Mouse (Mus musculus) skeletal muscle tissue, adult 2 months (tissue): ENCODE measurements around the gene Diaph2.
"Not testable (repeated sequence)": the region's sequence is repeated elsewhere in the genome, so short reads cannot be mapped to it uniquely, and the experiment has no call there.

ENCODE experiments used
- DNase-seq: peaks from one replicate; pipeline ENCODE4 v3.0.0-alpha.2; 2012; ENCODE audit warnings: low read depth, low spot score

The Diaph2 gene

GRCm38 (mm10) chrX:129799920-129800319 is 50.4 kb downstream of the Diaph2 start:
- DNase-seq = peak; percentile 0

- no peak for DNase-seq
Measured at GRCm38 (mm10) chrX:129831903-129832302, 82.4 kb downstream of the Diaph2 start.

GRCm38 (mm10) chrX:129833887-129834286 is 84.3 kb downstream of the Diaph2 start:
- no peak for DNase-seq

DNA sequence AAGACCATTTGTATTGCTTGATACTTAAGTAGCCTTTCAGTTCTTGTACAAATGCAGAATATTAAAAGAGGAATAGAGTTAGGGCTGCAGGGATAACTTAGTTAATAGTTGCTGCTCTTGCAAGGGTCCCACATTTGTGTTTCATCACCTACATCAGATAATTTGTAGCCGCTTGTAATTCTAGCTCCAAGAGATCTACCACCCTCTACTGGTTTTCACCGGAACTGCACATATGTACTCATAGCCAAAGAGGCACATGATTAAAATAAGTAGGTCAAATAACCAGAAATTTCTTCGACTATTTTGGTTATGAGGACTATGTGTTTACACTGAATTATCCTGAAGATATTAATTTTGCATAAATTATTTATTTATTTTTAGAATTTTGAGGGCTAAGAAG is 134.9 kb downstream of the Diaph2 start:
- peak; percentile 0 for DNase-seq

GRCm38 (mm10) chrX:129925806-129926205 is 176.3 kb downstream of the Diaph2 start:
- no peak for DNase-seq

GRCm38 (mm10) chrX:129974816-129975215 is 225.3 kb downstream of the Diaph2 start:
- no peak for DNase-seq

DNA sequence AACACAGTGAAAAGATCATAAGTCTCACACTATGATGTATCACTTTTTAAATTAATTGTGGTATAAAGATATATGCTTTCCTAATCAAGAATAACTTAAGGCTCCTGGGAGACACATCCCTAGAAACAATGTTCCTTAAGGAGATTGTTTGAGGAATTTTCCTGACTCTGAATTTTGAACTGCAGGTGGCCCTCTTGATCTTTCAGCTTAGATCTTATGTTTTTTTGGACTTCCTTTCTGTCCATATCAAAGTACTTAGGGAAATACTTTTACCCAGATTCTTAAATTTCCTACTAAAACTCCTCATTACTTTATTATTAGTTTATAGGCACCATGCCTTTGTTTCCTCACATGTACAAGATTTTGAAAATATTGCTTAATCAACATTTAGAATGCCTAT is 258.7 kb downstream of the Diaph2 start:
- DNase-seq = no peak

- no peak for DNase-seq
Measured at GRCm38 (mm10) chrX:130019735-130020134, 270.2 kb downstream of the Diaph2 start.

GRCm38 (mm10) chrX:130044525-130044924 is 295.0 kb downstream of the Diaph2 start:
- no peak for DNase-seq

- no peak for DNase-seq
Measured at GRCm38 (mm10) chrX:130149216-130149615, 399.7 kb downstream of the Diaph2 start.

DNA sequence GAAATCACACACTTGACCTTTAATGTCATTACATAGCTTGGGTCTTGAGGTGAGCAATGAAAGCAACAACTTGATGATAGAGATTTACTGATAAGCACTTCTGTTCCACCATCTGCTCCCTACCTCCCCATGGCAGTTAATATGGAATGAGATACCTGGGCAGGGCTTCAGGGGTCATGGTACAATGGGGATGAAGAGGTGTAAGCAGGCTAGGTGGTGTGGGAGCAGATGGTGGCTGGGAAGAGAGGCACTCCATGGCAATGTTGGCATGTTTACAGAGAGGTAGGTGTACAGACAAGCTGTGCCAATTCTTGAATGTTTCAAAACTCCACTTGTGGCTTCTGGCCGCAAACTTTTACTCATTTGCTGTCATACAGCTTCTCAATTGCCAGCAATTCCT is 402.6 kb downstream of the Diaph2 start:
- DNase-seq = no peak

DNA sequence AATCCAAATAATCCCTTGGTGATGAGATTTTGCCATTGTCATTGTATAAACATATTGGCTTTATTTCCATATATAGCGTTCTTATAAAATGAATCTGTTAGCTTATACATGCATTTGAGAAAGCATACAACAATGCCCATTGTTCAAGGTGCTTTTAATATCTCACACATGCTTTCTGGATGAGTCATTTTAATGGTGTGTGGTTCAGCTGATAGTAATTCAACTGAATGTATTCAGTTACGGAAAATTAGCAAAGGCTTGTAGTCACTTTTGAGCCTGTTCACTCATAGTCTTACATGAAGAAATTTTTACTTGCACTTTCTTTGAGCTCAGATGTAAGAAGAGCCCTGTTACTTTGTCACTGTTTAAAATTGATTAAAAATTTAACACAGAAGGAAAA is 423.6 kb downstream of the Diaph2 start:
- DNase-seq = no peak

GRCm38 (mm10) chrX:130187891-130188290 is 438.3 kb downstream of the Diaph2 start:
- no peak for DNase-seq

DNA sequence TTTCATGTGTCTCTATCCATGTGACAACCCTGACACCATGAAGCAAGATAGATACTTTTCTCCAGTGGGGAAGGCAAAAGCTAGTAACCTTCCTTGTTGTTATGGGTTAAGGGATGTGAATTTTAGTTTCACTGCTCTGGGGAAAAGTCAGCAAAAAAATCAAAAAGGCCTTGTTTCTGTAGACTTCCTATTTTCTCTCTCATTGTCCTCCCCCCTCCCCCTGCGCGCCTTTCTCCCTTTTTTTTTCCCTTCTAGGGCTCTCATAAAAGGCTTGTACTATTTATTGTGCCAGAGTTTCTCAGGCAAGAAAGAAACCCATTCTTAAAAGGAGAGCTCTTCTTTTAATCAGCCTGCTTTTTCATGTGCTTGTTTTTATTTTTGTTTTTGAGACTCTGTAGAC is 438.9 kb downstream of the Diaph2 start:
- DNase-seq = no peak

DNA sequence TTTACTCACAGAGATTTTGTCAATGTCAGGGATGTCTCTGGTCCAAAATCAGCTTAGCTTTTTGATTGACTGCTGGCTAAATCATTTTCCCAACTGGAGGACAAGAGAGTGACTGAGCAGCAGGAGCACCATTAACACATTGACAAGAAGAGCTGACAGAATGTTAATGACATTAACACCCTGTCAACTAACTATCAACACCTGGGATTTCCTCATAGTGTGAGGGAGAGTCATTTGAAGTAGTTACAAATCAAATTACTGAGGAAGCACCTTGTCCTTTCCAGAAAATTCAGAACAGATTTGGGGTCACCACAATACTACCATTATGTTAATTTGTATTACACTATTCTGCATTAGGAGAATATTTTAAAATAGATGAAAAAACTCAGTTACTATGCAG is 439.7 kb downstream of the Diaph2 start:
- DNase-seq = no peak

GRCm38 (mm10) chrX:130197412-130197811 is 447.9 kb downstream of the Diaph2 start:
- not testable (repeated sequence) for DNase-seq

GRCm38 (mm10) chrX:130205243-130205642 is 455.7 kb downstream of the Diaph2 start:
- no peak for DNase-seq

- DNase-seq = no peak
Measured at GRCm38 (mm10) chrX:130212227-130212626, 462.7 kb downstream of the Diaph2 start.

DNA sequence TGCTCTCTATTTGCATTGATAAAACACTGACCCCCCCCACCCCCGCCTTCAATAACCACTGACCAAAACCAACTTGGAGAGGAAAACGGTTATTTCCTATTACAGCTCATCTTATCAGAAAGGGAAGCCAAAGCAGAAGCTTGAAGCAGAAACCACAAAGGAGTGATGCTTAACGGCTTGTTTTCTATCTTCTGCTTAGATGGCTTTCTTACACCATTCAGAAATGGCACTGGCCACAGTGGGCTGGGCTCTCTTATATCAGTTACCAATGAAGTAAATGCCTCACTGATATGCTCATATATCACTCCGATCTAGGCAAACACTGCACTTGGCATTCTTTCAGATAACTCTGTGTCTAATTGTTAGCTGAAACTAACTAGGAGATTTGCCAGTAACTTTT is 463.2 kb downstream of the Diaph2 start:
- no peak for DNase-seq

DNA sequence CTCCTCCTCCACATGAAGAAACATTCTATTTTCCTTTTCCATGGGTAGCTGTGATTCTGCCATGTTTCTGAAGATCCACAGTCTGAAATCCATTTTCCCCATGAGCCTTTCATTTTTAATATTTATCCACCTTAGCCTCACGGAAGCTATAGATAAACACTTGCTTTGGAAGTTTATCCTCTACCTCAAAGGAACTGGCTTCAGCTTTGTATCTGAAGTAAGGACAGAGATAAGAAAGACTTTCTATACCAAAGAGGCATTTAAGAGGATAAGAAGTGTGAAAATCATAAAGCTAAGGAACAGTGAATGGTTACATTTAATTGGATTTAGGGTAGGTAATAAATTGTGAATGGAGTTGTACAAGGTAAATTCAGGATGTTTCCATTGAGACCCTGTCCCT is 480.5 kb downstream of the Diaph2 start:
- no peak for DNase-seq

DNA sequence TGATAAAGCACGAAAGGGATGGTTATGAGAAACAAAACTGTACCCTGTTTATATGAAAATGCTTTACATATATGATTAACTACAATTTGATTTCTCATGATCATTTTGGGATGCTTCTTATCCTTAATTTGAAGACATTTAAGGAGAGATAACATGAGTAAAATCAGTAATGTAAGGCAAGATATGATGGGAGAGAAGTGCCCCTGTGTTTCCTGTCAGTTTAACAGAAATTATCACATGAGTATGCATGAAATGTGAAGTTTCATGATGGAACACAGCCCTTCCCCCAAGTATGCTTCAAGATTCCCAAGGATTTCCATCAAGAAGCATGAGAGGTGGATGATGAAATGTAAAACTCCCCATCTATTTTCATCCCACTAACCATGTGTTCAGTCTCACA is 485.6 kb downstream of the Diaph2 start:
- no peak for DNase-seq

- DNase-seq = no peak
Measured at GRCm38 (mm10) chrX:130246652-130247051, 497.1 kb downstream of the Diaph2 start.

- DNase-seq = no peak
Measured at GRCm38 (mm10) chrX:130253664-130254063, 504.1 kb downstream of the Diaph2 start.

DNA sequence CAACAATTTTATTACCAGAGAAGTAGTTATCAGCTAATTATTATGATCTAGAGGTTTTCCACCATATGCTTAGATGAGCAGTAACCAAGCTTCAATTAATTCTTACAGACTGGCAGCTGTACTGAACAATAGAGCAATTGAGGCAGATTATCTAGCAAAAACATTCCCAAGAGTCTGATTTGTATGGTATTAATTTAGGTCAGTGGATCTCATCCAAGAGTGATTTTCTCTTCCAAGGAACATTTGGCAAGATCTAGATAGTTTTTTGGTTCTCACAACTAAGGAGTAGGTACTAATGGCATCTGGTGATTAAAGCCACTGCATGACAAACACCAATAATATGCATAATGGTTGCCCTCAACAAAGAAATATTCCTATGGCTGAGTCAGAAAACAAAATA is 516.2 kb downstream of the Diaph2 start:
- no peak for DNase-seq

DNA sequence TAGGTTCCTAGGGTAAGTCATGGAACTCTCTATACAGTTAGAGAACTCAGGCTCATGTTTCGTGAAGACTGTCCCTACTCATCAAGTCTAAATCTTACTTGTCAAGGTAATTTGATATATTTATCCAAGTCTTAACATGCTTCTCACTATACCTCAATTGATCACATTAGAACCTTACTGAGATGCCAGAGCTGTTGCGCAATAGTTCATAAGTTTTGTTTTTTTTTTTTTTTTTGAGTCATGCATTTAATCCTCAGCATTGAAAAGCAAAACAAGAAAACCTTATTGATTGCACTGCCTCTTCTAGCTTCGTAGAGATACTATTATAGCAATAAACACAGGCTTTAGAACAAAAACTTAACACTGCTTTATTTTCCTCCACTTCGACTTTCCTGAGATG is 529.6 kb downstream of the Diaph2 start:
- DNase-seq = no peak
